In genomic region chr2:4300816-4301215, GRCm38 (mm10) we compare ENCODE assay signal across 8 mouse cellular contexts.
DNase-seq lines count a peak whose midpoint lies in the region; ATAC-seq lines count a peak whose summit lies in the region.

No protein-coding gene starts in this region.

- peak overlapping the region; percentile 56 for H3K9ac ChIP-seq in kidney, embryonic 16.5 days (replicated peaks; ENCODE audit: low read length)
- H3K9ac ChIP-seq in embryonic facial prominence, embryonic 12.5 days = peak overlapping the region; percentile 58
- peak overlapping the region; percentile 27 for H3K9ac ChIP-seq in hindbrain, embryonic 16.5 days (ENCODE audit: low read depth, low read length)

- H3K36me3 ChIP-seq in kidney, embryonic 16.5 days (ENCODE audit: insufficient read depth, low read length) = no peaks in the 10 kb centered on the region
- no peaks in the 10 kb centered on the region for H3K36me3 ChIP-seq in embryonic facial prominence, embryonic 12.5 days
- H3K36me3 ChIP-seq in hindbrain, embryonic 16.5 days (ENCODE audit: control insufficient read depth, insufficient read depth, low read length) = no peaks in the 10 kb centered on the region

- no peak for ATAC-seq in kidney, embryonic 16.5 days (ENCODE audit: low FRiP score, low TSS enrichment)
- ATAC-seq in embryonic facial prominence, embryonic 12.5 days (ENCODE audit: insufficient number of reproducible peaks, insufficient read depth, low FRiP score, low TSS enrichment) = no peak
- peak; percentile 35 for ATAC-seq in hindbrain, embryonic 16.5 days

- DNase-seq in kidney, postnatal 36 days = no peak
- DNase-seq in neural tube, embryonic 10.5 days (ENCODE audit: extremely low spot score, low spot score) = peak; percentile 52
- no peak for DNase-seq in spleen, adult 12 weeks (ENCODE audit: low spot score)
- no peak for DNase-seq in adrenal gland, postnatal 25 days
- no peak for DNase-seq in gastrocnemius, postnatal 14 days

- peaks cover 46% of the 10 kb centered on the region for H3K4me1 ChIP-seq in kidney, embryonic 16.5 days (ENCODE audit: insufficient read depth, low read length)
- H3K4me1 ChIP-seq in embryonic facial prominence, embryonic 12.5 days = peaks cover 44% of the 10 kb centered on the region
- H3K4me1 ChIP-seq in hindbrain, embryonic 16.5 days (ENCODE audit: control insufficient read depth, insufficient read depth, low read depth, low read length) = peaks cover 24% of the 10 kb centered on the region

- peak overlapping the region; percentile 89 for H3K27ac ChIP-seq in kidney, embryonic 16.5 days (ENCODE audit: low read length)
- peak overlapping the region; percentile 97 for H3K27ac ChIP-seq in embryonic facial prominence, embryonic 12.5 days
- H3K27ac ChIP-seq in hindbrain, embryonic 16.5 days (ENCODE audit: low read depth, low read length) = peak overlapping the region; percentile 63

- H3K27me3 ChIP-seq in kidney, embryonic 16.5 days (ENCODE audit: insufficient read depth, low read length) = no peaks in the 10 kb centered on the region
- no peaks in the 10 kb centered on the region for H3K27me3 ChIP-seq in embryonic facial prominence, embryonic 12.5 days
- no peaks in the 10 kb centered on the region for H3K27me3 ChIP-seq in hindbrain, embryonic 16.5 days (replicated peaks; ENCODE audit: control insufficient read depth, insufficient read depth, low read length)

- intact Hi-C loops in gastrocnemius, postnatal 14 days (cut with DNase I; ENCODE audit: low total_unique reads) = no loop called here

- H3K4me3 ChIP-seq in kidney, embryonic 16.5 days (ENCODE audit: low read length) = peak overlapping the region; percentile 49
- H3K4me3 ChIP-seq in embryonic facial prominence, embryonic 12.5 days = peak overlapping the region; percentile 51
- peak overlapping the region; percentile 30 for H3K4me3 ChIP-seq in hindbrain, embryonic 16.5 days (ENCODE audit: low read length)

- no peaks in the 10 kb centered on the region for H3K9me3 ChIP-seq in kidney, embryonic 16.5 days (ENCODE audit: low read length)
- H3K9me3 ChIP-seq in embryonic facial prominence, embryonic 12.5 days = no peaks in the 10 kb centered on the region
- H3K9me3 ChIP-seq in hindbrain, embryonic 16.5 days (ENCODE audit: control insufficient read depth, low read length) = no peaks in the 10 kb centered on the region

- peak overlapping the region; percentile 71 for H3K4me2 ChIP-seq in kidney, embryonic 16.5 days (replicated peaks; ENCODE audit: low read depth, low read length)
- peak overlapping the region; percentile 55 for H3K4me2 ChIP-seq in embryonic facial prominence, embryonic 12.5 days (replicated peaks)
- peak overlapping the region; percentile 56 for H3K4me2 ChIP-seq in hindbrain, embryonic 16.5 days (ENCODE audit: low read length)

- WGBS in kidney, embryonic 16.5 days = 6% methylated on average over 8 of the region's 8 CpGs
- 7% methylated on average over 8 of the region's 8 CpGs for WGBS in embryonic facial prominence, embryonic 12.5 days
- 22% methylated on average over 8 of the region's 8 CpGs for WGBS in hindbrain, embryonic 16.5 days
